Mouse (Mus musculus): Measurements from ENCODE around the gene Esp38.
"Not testable (repeated sequence)": the region's sequence is repeated elsewhere in the genome, so short reads cannot be mapped to it uniquely, and the experiment has no call there.

The Esp38 gene

DNA sequence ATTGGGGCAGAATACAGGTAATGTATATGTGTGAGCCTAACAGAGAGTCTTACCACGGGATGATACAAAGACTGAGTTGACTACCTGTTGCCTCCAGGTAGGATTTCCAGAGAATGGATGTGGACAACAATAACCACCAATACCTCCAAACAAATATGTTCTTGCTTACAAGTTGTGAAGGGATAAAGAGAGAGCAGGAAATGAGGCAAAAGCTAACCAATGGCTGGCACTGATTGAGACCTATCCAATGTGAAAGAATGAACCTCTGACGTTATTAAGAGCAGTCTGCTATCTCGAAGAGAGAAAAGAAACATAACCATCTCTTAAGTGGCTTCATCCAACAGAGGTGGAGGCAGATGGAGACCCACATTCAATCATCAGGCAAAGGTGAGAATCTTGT is at the start of gene Esp38:
Gene Esp38, plus strand, starts transcription at position 301 of the 400 bp plus-strand sequence.
- in situ Hi-C loops (cut with MboI; ENCODE audit: low pct_unique_long_range_greater_than_20kb in 1 of 2, low sequenced_read_pairs in 2 of 2, unreplicated experiment in 1 of 2), result no loop called here

DNA sequence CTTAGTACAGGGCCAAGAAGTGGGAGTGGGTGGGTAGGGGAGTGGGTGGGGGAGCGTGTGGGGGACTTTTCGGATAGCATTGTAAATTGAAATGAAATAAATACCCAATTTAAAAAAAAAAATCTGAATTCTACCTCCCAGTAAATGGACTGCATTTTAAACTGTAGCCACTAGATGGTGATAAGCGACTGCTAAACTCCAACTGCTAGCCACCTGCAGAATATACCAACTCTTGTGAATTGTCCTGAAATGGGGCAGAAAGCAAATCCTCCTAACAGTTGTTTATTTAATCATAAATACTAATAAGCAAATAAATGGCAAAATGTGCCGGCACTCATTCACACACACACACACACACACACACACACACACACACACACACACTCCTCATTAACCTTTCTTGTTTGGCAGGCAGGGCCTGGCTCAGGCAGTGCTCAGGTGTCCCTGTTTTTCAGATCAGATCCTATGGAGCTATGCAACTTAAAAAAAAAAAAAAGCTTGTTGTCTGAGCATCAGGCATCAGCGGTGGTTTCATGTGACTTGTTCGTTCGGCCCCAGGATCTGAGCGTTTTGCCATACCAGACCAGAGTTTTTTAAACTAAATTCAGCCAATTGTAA is 47.3 kb upstream of the Esp38 start:
- in situ Hi-C loops (cut with MboI; ENCODE audit: low pct_unique_long_range_greater_than_20kb in 1 of 2, low sequenced_read_pairs in 2 of 2, unreplicated experiment in 1 of 2), result not testable (repeated sequence)
